Comparison of ENCODE assay signal across 18 mouse cellular contexts in the genomic region with DNA sequence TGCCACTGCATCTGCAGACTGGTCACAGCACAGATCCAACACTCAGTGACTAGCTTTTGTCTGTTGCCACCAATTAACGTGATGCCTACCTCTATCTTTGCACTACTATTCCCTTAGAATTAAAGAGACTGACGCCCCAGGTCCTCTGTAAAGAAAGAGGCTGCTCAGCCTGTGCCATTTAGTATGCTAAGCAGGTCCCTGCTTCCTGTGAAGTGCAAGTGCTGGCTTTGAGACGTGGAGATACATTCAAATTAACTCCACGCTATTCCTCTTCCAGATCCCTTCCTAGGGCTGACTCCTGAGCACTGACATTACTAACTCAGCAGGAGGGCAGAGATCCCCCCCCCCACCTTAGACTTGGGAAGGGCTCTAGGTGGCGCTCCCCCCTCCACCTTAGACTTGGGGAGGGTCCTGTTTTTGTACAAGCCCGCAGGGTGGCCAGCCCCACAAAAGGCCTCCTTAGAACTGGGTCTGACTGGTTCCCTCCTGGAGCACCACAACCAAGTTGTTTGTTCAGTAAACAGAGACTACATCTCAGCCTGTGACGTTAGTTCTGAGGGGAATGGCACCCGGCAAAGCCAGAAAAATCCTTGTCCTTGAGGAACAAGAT.
DNase-seq lines count a peak whose midpoint lies in the region; ATAC-seq and TF ChIP-seq lines count a peak whose summit lies in the region.
"Had no signal": no experiment of that assay in that cellular context is flagged by ENCODE, and none has a peak within 500 bp of the region (broad histone marks: within the 10 kb centered on the region; RNA-seq: fewer than 3 reads in every experiment).

No protein-coding gene starts in this region.

- peak; percentile 77 for ATAC-seq in forebrain, embryonic 14.5 days
- ATAC-seq in hindbrain, embryonic 15.5 days (ENCODE audit: low FRiP score, low read depth), result peak; percentile 72
- peak; percentile 83 for ATAC-seq in midbrain, embryonic 16.5 days
- no peak for ATAC-seq in erythroblast, adult 5-6 weeks (replicated peaks; ENCODE audit: low FRiP score, poor library complexity, severe bottlenecking)
- ATAC-seq in liver, postnatal 0 days, result no peak

- peak; percentile 32 for DNase-seq in R1 (ENCODE audit: low read depth, low spot score)
- peak; percentile 85 for DNase-seq in forebrain, embryonic 14.5 days (ENCODE audit: low spot score)
- DNase-seq in left cerebral cortex, adult 18-20 months (ENCODE audit: low spot score in 2 of 2), result no peak
- no peak for DNase-seq in Muller cell, postnatal 12 days (ENCODE audit: inconsistent ontology term)
- DNase-seq in liver, postnatal 0 days, result no peak
- DNase-seq: cerebellum, adult 11 months; gastrocnemius, postnatal 14 days; kidney, adult 18-20 months; kidney, postnatal 4 days; layer of hippocampus, postnatal 36 days; lung, adult 18-20 months; lung, postnatal 36 days; thymus, postnatal 4 days had no signal

- no peak overlapping the region for H3K4me3 ChIP-seq in forebrain, embryonic 14.5 days (ENCODE audit: low read depth, low read length)
- no peak overlapping the region for H3K4me3 ChIP-seq in hindbrain, embryonic 15.5 days
- H3K4me3 ChIP-seq in midbrain, embryonic 16.5 days (ENCODE audit: low read depth, low read length), result no peak overlapping the region
- H3K4me3 ChIP-seq in liver, postnatal 0 days (ENCODE audit: low read depth, low read length), result no peak overlapping the region
- H3K4me3 ChIP-seq: embryonic facial prominence, embryonic 13.5 days; limb, embryonic 13.5 days had no signal

- no peaks in the 10 kb centered on the region for H3K9me3 ChIP-seq in forebrain, embryonic 14.5 days (replicated peaks; ENCODE audit: control insufficient read depth, low read length)
- H3K9me3 ChIP-seq in hindbrain, embryonic 15.5 days, result no peaks in the 10 kb centered on the region
- no peaks in the 10 kb centered on the region for H3K9me3 ChIP-seq in midbrain, embryonic 16.5 days (replicated peaks; ENCODE audit: control insufficient read depth, low read length, poor library complexity, severe bottlenecking)
- H3K9me3 ChIP-seq in liver, postnatal 0 days (ENCODE audit: low read length), result 0 out of 2 replicates have a peak, but pooled peaks cover 1% of the 10 kb centered on the region
- H3K9me3 ChIP-seq: embryonic facial prominence, embryonic 13.5 days had no signal

- WGBS in forebrain, embryonic 14.5 days, result 4% methylated on average over 8 of the region's 8 CpGs
- 11% methylated on average over 8 of the region's 8 CpGs for WGBS in hindbrain, embryonic 15.5 days
- 9% methylated on average over 8 of the region's 8 CpGs for WGBS in midbrain, embryonic 16.5 days
- 28% methylated on average over 8 of the region's 8 CpGs for WGBS in liver, postnatal 0 days (ENCODE audit: insufficient replicate concordance)

- H3K4me2 ChIP-seq in forebrain, embryonic 14.5 days (ENCODE audit: low read length), result no peak overlapping the region
- no peak overlapping the region for H3K4me2 ChIP-seq in hindbrain, embryonic 15.5 days
- H3K4me2 ChIP-seq in midbrain, embryonic 16.5 days (ENCODE audit: low read length), result no peak overlapping the region
- no peak overlapping the region for H3K4me2 ChIP-seq in liver, postnatal 0 days (ENCODE audit: low read depth, low read length)
- H3K4me2 ChIP-seq: embryonic facial prominence, embryonic 13.5 days had no signal

- H3K27me3 ChIP-seq in forebrain, embryonic 14.5 days (replicated peaks; ENCODE audit: control insufficient read depth, insufficient read depth, low read length), result no peaks in the 10 kb centered on the region
- no peaks in the 10 kb centered on the region for H3K27me3 ChIP-seq in hindbrain, embryonic 15.5 days
- H3K27me3 ChIP-seq in midbrain, embryonic 16.5 days (ENCODE audit: control insufficient read depth, insufficient read depth, low read depth, low read length), result no peaks in the 10 kb centered on the region
- H3K27me3 ChIP-seq in liver, postnatal 0 days (ENCODE audit: insufficient read depth, low read length), result no peaks in the 10 kb centered on the region
- H3K27me3 ChIP-seq: embryonic facial prominence, embryonic 13.5 days had no signal

- no peaks in the 10 kb centered on the region for H3K36me3 ChIP-seq in forebrain, embryonic 14.5 days (ENCODE audit: control insufficient read depth, insufficient read depth, low read length)
- no peaks in the 10 kb centered on the region for H3K36me3 ChIP-seq in hindbrain, embryonic 15.5 days
- H3K36me3 ChIP-seq in midbrain, embryonic 16.5 days (ENCODE audit: control insufficient read depth, insufficient read depth, low read length), result no peaks in the 10 kb centered on the region
- H3K36me3 ChIP-seq in liver, postnatal 0 days (replicated peaks; ENCODE audit: insufficient read depth, low read length), result no peaks in the 10 kb centered on the region
- H3K36me3 ChIP-seq: embryonic facial prominence, embryonic 13.5 days; limb, embryonic 13.5 days had no signal

- H3K4me1 ChIP-seq in forebrain, embryonic 14.5 days (ENCODE audit: control insufficient read depth, insufficient read depth, low read length), result peaks cover 36% of the 10 kb centered on the region
- H3K4me1 ChIP-seq in hindbrain, embryonic 15.5 days (replicated peaks), result peaks cover 35% of the 10 kb centered on the region
- peaks cover 24% of the 10 kb centered on the region for H3K4me1 ChIP-seq in midbrain, embryonic 16.5 days (ENCODE audit: control insufficient read depth, insufficient read depth, low read length)
- H3K4me1 ChIP-seq in liver, postnatal 0 days (ENCODE audit: insufficient read depth), result no peaks in the 10 kb centered on the region

- no peak for TF ChIP-seq EP300 in liver, postnatal 0 days (IDR thresholded peaks at IDR 0.05; ENCODE audit: low read depth)

- no peak for TF ChIP-seq CTCF in liver, postnatal 0 days (IDR thresholded peaks at IDR 0.05; ENCODE audit: low read depth)

- peak overlapping the region; percentile 67; the same call in 1 of the 2 replicates for H3K27ac ChIP-seq in forebrain, embryonic 14.5 days (ENCODE audit: low read depth, low read length)
- H3K27ac ChIP-seq in hindbrain, embryonic 15.5 days (replicated peaks), result peak overlapping the region; percentile 54
- H3K27ac ChIP-seq in midbrain, embryonic 16.5 days (ENCODE audit: low read length), result peak overlapping the region; percentile 77
- H3K27ac ChIP-seq in liver, postnatal 0 days (ENCODE audit: low read depth), result no peak overlapping the region
- H3K27ac ChIP-seq: embryonic facial prominence, embryonic 13.5 days; limb, embryonic 13.5 days had no signal

- H3K9ac ChIP-seq in forebrain, embryonic 14.5 days (ENCODE audit: low read length), result no peak overlapping the region
- H3K9ac ChIP-seq in hindbrain, embryonic 15.5 days, result no peak overlapping the region
- H3K9ac ChIP-seq in midbrain, embryonic 16.5 days (ENCODE audit: low read depth, low read length), result peak overlapping the region; percentile 31; the same call in 1 of the 2 replicates
- no peak overlapping the region for H3K9ac ChIP-seq in liver, postnatal 0 days (replicated peaks)
- H3K9ac ChIP-seq: embryonic facial prominence, embryonic 13.5 days; limb, embryonic 13.5 days had no signal

Comparison
In these comparisons a context has a peak if more than half of its experiments do, and no peak if none do; other contexts are left out.
1. DNase-seq: peak in R1 (single experiment) and forebrain, embryonic 14.5 days (single experiment); none in left cerebral cortex, adult 18-20 months (0 of 2), Muller cell, postnatal 12 days (single experiment) and liver, postnatal 0 days (single experiment).
2. ATAC-seq: peak in forebrain, embryonic 14.5 days (single experiment), hindbrain, embryonic 15.5 days (single experiment) and midbrain, embryonic 16.5 days (single experiment); none in erythroblast, adult 5-6 weeks (single experiment) and liver, postnatal 0 days (single experiment).